Mouse (Mus musculus): Measurements from ENCODE around the gene Gale.

DNA sequence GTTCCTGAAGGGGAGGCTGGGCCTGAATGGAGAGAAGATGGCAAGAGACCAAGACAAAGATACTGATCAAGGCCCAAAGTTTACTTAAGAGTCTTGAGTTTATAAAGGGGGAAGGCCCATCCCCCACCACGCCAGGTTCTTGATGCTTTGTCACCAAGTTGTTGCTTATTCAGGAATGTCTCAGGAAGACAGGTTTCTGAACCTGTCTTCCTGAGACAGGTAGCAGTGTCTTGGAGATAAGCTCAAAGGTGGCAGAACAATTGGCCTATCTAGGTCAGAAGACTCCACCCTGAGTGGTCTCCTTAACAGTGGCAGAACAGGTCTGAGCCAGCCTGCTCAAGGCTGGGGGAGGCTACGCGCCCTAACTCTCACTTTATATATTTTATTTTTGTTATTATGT is 36.7 kb upstream of the Gale start:
- TF ChIP-seq MAX (IDR thresholded peaks at IDR 0.05; ENCODE audit: low read depth) (no peak), TCF12 (IDR thresholded peaks at IDR 0.05; ENCODE audit: insufficient read depth, poor library complexity, severe bottlenecking) (no peak), USF1 (IDR thresholded peaks at IDR 0.05; ENCODE audit: low read depth) (no peak), POLR2A (IDR thresholded peaks at IDR 0.05; ENCODE audit: insufficient read length, low read depth) (no peak)

Data from myocyte (in vitro differentiated cells).